Mouse (Mus musculus) hindbrain, embryonic 15.5 days (tissue): Measurements from ENCODE around the gene Spata2. TPM values are rescaled to one million over a fixed set of nuclear protein-coding genes. Genes with fewer than 3 reads are reported as not detected.

Experiments
- ATAC-seq: fragments of 200-750 bp; cut with Nextera tagmentation; 2 replicates; pipeline ENCODE4 v1.8.0; 2017; ENCODE audit warnings: low read depth, moderate number of reproducible peaks, moderate TSS enrichment; ENCODE audit not compliant: low FRiP score
- H3K27ac ChIP-seq: fragments of 300-500 bp; sonication (generic); replicated peaks from 2 replicates; pipeline ENCODE4 v1.5.1; 2015; ENCODE audit warnings: mild to moderate bottlenecking, inconsistent platforms
- H3K27me3 ChIP-seq: fragments of 300-500 bp; sonication (generic); 2 replicates; pipeline ENCODE4 v1.6.1; 2015; ENCODE audit warnings: control low read depth, inconsistent platforms
- H3K36me3 ChIP-seq: fragments of 300-500 bp; sonication (generic); 2 replicates; pipeline ENCODE4 v1.6.1; 2015; ENCODE audit warnings: control low read depth, inconsistent platforms
- H3K4me1 ChIP-seq: fragments of 300-500 bp; sonication (generic); replicated peaks from 2 replicates; pipeline ENCODE4 v1.6.1; 2015; ENCODE audit warnings: control low read depth, inconsistent platforms
- H3K4me2 ChIP-seq: fragments of 300-500 bp; sonication (generic); 2 replicates; pipeline ENCODE4 v1.6.1; 2015; ENCODE audit warnings: moderate library complexity, mild to moderate bottlenecking, inconsistent platforms
- H3K4me3 ChIP-seq: fragments of 300-500 bp; sonication (generic); 2 replicates; pipeline ENCODE4 v1.5.1; 2015; ENCODE audit warnings: mild to moderate bottlenecking, inconsistent platforms
- H3K9ac ChIP-seq: fragments of 300-500 bp; sonication (generic); 2 replicates; pipeline ENCODE4 v1.6.1; 2015; ENCODE audit warnings: inconsistent platforms
- H3K9me3 ChIP-seq: fragments of 300-500 bp; sonication (generic); 2 replicates; pipeline ENCODE4 v1.6.1; 2016; ENCODE audit warnings: control low read depth, inconsistent platforms
- WGBS: fragments of 180-500 bp; shearing (Covaris S2); methylation state at CpG from one replicate; pipeline ENCODE4 v1.1.7; 2015; 5-methylcytosine and 5-hydroxymethylcytosine counted together
- polyA plus RNA-seq: library from polyadenylated mRNA; unstranded; fragments of >200 nt; fragmentation: Nextera tagmentation; extraction: Ambion mirVana; gene quantifications from 2 replicates; pipeline ENCODE4 v1.2.1, GENCODE M21; 2015

Spata2 gene
- polyA plus RNA-seq, 1 experiment from 2014 or later: 33.4 TPM

GRCm38 (mm10) chr2:167532131-167532530 is 39.4 kb upstream of the Spata2 start:
- ATAC-seq: no peak
- Histone ChIP-seq H3K4me3 (no peak overlapping the region), H3K9ac (no peak overlapping the region), H3K9me3 (no peaks in the 10 kb centered on the region), H3K4me1 (no peaks in the 10 kb centered on the region; the same call in 1 of the 2 replicates), H3K27ac (no peak overlapping the region), H3K4me2 (no peak overlapping the region), H3K36me3 (no peaks in the 10 kb centered on the region), H3K27me3 (peaks cover 17% of the 10 kb centered on the region)
- WGBS: 20% methylated on average over 13 of the region's 13 CpGs

DNA sequence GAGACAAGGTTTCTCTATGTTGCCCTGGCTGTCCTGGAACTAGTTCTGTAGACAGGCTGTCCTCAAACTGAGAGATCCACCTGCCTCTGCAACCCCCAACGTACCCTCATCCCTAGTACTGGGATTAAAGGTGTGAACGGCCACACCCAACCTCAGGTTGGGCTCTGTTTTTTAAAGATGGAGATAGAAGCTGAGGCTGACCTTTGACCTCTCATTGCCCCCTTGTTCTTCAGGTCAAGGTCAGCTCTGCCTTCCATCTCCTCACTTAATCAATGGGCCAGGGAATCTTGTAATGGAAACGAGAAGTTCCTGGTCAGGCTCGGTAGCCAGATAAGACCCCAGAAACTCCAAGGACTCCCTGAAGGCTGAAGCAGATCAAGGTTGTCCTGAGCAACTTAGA is 37.8 kb upstream of the Spata2 start:
- no peak overlapping the region for H3K4me2 ChIP-seq
- no peaks in the 10 kb centered on the region for H3K9me3 ChIP-seq
- H3K27me3 ChIP-seq: peaks cover 3% of the 10 kb centered on the region; the same call in 1 of the 2 replicates
- no peaks in the 10 kb centered on the region for H3K4me1 ChIP-seq
- H3K36me3 ChIP-seq: no peaks in the 10 kb centered on the region
- no peak overlapping the region for H3K4me3 ChIP-seq
- no peak for ATAC-seq
- H3K27ac ChIP-seq: no peak overlapping the region
- no peak overlapping the region for H3K9ac ChIP-seq
- 72% methylated on average over 4 of the region's 4 CpGs for WGBS

DNA sequence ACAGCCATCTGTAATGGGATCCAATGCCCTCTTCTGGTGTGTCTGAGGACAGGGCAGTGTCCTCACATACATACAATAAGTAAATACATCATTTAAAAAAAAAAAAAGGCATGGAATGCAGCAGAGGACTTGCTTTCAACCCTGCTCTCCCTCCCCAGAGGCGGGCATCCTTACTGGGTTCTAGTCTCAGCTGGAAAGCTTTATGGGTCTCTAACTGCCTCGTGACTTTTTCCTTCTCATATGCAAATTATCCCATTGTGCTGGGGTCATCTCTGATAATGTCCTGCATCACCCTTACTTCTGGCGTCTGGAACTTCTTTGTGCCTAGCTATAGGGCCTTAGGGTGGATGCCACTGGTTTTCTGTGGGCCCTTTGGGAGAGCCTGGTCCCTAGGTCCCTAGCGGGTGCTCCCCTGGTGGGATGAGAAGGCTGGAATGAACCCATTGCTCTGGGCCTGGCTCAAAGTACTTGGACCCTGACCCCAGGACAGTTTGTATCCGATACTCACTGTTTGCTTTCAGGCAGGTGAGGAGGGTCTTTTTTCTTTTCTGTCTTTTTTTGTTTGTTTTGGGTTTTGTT is 37.3 kb upstream of the Spata2 start:
- Histone ChIP-seq H3K27ac (no peak overlapping the region), H3K4me2 (no peak overlapping the region), H3K4me1 (no peaks in the 10 kb centered on the region), H3K9me3 (no peaks in the 10 kb centered on the region), H3K27me3 (peaks cover 2% of the 10 kb centered on the region; the same call in 1 of the 2 replicates), H3K36me3 (no peaks in the 10 kb centered on the region), H3K4me3 (no peak overlapping the region), H3K9ac (no peak overlapping the region)
- WGBS: 22% methylated on average over 5 of the region's 5 CpGs
- ATAC-seq: no peak

DNA sequence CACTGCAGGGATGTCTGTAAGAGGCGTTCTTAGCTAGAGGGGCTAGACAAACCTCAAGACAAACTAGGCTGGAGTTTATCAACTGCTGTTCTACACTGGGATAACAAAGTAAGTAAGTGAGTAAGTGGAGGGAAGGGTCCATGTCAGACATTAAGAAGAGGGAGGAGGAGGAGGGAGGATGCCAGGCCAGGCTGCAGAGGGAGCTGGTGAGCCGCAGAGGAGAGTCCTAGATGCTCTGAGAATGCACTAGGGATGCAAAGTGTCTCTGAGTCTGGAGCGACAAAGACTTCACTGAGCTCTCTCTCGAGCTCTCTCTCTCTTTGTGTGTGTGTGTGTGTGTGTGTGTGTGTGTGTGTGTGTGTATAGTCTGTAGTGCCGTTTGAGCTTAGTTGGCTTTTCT is 35.6 kb upstream of the Spata2 start:
- H3K4me1 ChIP-seq: no peaks in the 10 kb centered on the region
- no peak for ATAC-seq
- no peaks in the 10 kb centered on the region for H3K36me3 ChIP-seq
- no peaks in the 10 kb centered on the region for H3K27me3 ChIP-seq
- WGBS: 15% methylated on average over 5 of the region's 5 CpGs
- no peak overlapping the region for H3K4me2 ChIP-seq
- H3K9ac ChIP-seq: no peak overlapping the region
- no peaks in the 10 kb centered on the region for H3K9me3 ChIP-seq
- no peak overlapping the region for H3K4me3 ChIP-seq
- no peak overlapping the region for H3K27ac ChIP-seq

DNA sequence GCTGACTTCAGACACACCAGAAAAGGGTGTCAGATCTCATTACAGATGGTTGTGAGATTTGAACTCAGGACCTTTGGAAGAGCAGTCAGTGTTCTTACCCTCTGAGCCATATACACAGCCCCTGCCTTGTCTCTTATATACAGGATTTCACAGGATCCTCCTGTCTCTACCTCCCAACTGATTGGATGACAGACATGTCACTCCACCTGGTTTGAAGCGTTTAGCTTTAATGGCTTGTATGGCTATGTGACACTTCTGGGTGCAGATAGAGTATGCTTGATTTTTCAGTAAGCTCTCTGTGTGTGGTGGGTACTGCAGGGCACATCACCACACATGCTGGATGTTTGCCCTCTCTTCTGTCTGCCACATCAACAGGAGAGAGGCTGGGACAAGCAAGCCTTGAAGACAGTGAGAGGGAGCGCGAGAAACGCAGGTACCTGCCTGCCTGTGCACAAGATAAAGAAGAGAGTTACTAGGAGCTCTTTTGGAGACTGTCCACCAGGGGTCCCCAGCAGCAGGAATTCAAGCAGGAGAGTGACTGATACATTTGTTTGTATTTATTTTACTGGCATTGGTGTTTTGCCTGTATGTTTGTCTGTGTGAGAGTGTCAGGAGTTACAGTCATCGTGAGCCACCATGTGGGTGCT is 27.0 kb upstream of the Spata2 start:
- H3K4me3 ChIP-seq: no peak overlapping the region
- H3K27ac ChIP-seq: no peak overlapping the region
- peaks cover 35% of the 10 kb centered on the region for H3K36me3 ChIP-seq
- no peaks in the 10 kb centered on the region for H3K4me1 ChIP-seq
- no peaks in the 10 kb centered on the region for H3K9me3 ChIP-seq
- WGBS: 83% methylated on average over 5 of the region's 5 CpGs
- H3K4me2 ChIP-seq: no peak overlapping the region
- no peak for ATAC-seq
- H3K27me3 ChIP-seq: no peaks in the 10 kb centered on the region
- H3K9ac ChIP-seq: no peak overlapping the region

GRCm38 (mm10) chr2:167515688-167516087 is 23.0 kb upstream of the Spata2 start:
- no peaks in the 10 kb centered on the region for H3K27me3 ChIP-seq
- H3K9ac ChIP-seq: no peak overlapping the region
- no peak overlapping the region for H3K4me2 ChIP-seq
- H3K4me1 ChIP-seq: no peaks in the 10 kb centered on the region
- H3K4me3 ChIP-seq: no peak overlapping the region
- peaks cover 74% of the 10 kb centered on the region for H3K36me3 ChIP-seq
- ATAC-seq: no peak
- WGBS: 94% methylated on average over 5 of the region's 5 CpGs
- H3K9me3 ChIP-seq: no peaks in the 10 kb centered on the region
- no peak overlapping the region for H3K27ac ChIP-seq

DNA sequence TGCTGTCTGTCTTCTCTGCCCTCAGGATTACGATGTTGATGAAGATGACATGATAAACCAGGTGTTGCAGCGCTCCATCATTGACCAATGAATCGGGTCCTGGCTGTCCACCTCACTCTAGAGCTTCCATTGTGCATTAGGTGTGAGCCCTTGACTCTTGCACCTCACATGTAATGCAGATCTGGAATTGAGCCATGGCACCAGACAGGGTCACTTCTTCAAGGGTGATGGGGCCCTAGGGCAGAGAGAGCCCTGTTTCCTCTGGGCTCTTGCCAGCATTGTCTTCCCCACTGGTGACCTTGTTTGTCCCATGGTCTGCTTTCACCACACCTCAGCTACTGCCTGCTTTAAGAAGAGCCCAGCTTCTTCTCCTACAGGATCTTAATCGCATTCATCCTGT is 22.0 kb upstream of the Spata2 start:
- Histone ChIP-seq H3K4me3 (no peak overlapping the region), H3K9me3 (no peaks in the 10 kb centered on the region), H3K36me3 (peaks cover 77% of the 10 kb centered on the region), H3K27me3 (no peaks in the 10 kb centered on the region), H3K9ac (no peak overlapping the region), H3K4me2 (no peak overlapping the region), H3K4me1 (no peaks in the 10 kb centered on the region), H3K27ac (no peak overlapping the region)
- 94% methylated on average over 4 of the region's 4 CpGs for WGBS
- ATAC-seq: no peak

GRCm38 (mm10) chr2:167512970-167513369 is 20.3 kb upstream of the Spata2 start:
- no peaks in the 10 kb centered on the region for H3K4me1 ChIP-seq
- no peaks in the 10 kb centered on the region for H3K27me3 ChIP-seq
- H3K4me2 ChIP-seq: no peak overlapping the region
- no peak overlapping the region for H3K27ac ChIP-seq
- H3K4me3 ChIP-seq: no peak overlapping the region
- no peak overlapping the region for H3K9ac ChIP-seq
- ATAC-seq: no peak
- 91% methylated on average over 5 of the region's 5 CpGs for WGBS
- H3K9me3 ChIP-seq: no peaks in the 10 kb centered on the region
- H3K36me3 ChIP-seq: peaks cover 85% of the 10 kb centered on the region

DNA sequence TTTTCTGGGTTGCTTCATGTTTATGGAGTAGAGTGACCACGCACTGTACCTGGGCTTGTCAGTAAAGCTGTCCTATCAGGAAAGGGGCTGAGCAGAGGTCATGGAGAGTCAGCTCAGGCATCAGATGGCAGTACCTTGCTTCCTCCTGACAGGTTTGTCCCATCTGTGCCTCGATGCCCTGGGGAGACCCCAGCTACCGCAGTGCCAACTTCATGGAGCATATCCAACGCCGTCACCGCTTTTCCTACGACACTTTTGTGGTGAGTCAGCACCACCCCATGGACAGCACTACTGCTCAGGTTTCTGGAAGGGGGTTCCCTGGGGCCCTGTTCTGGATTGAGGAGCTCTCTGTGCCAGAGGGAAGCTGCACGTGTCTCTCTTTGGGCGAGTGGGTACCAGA is 19.7 kb upstream of the Spata2 start:
- WGBS: 84% methylated on average over 9 of the region's 9 CpGs
- H3K27me3 ChIP-seq: no peaks in the 10 kb centered on the region
- H3K27ac ChIP-seq: no peak overlapping the region
- H3K4me1 ChIP-seq: no peaks in the 10 kb centered on the region
- H3K4me2 ChIP-seq: no peak overlapping the region
- ATAC-seq: no peak
- no peak overlapping the region for H3K9ac ChIP-seq
- peaks cover 79% of the 10 kb centered on the region for H3K36me3 ChIP-seq
- H3K9me3 ChIP-seq: no peaks in the 10 kb centered on the region
- no peak overlapping the region for H3K4me3 ChIP-seq

GRCm38 (mm10) chr2:167510485-167510884 is 17.8 kb upstream of the Spata2 start:
- no peak for ATAC-seq
- Histone ChIP-seq H3K27ac (no peak overlapping the region), H3K9me3 (no peaks in the 10 kb centered on the region), H3K4me2 (no peak overlapping the region), H3K36me3 (peaks cover 69% of the 10 kb centered on the region), H3K4me1 (peaks cover 16% of the 10 kb centered on the region), H3K9ac (no peak overlapping the region), H3K27me3 (no peaks in the 10 kb centered on the region), H3K4me3 (no peak overlapping the region)
- 90% methylated on average over 3 of the region's 3 CpGs for WGBS

- Histone ChIP-seq H3K4me2 (no peak overlapping the region), H3K9me3 (no peaks in the 10 kb centered on the region), H3K9ac (no peak overlapping the region), H3K36me3 (peaks cover 49% of the 10 kb centered on the region), H3K4me1 (peaks cover 31% of the 10 kb centered on the region), H3K27ac (no peak overlapping the region), H3K4me3 (no peak overlapping the region), H3K27me3 (no peaks in the 10 kb centered on the region)
- no peak for ATAC-seq
- WGBS: 97% methylated on average over 4 of the region's 4 CpGs
These were observed 15.9 kb upstream of the Spata2 start for GRCm38 (mm10) chr2:167508569-167508968.

GRCm38 (mm10) chr2:167507719-167508385 is 15.2 kb upstream of the Spata2 start:
- Histone ChIP-seq H3K9me3 (no peaks in the 10 kb centered on the region), H3K36me3 (peaks cover 43% of the 10 kb centered on the region), H3K27ac (no peak overlapping the region), H3K4me3 (no peak overlapping the region), H3K4me2 (no peak overlapping the region), H3K4me1 (peaks cover 33% of the 10 kb centered on the region), H3K27me3 (no peaks in the 10 kb centered on the region), H3K9ac (no peak overlapping the region)
- no peak for ATAC-seq
- WGBS: 96% methylated on average over 3 of the region's 3 CpGs
